In genomic region chrX:136115015-136115414, GRCm38 (mm10) we compare ENCODE assay signal across 10 mouse cellular contexts. TPM values are rescaled to one million over a fixed set of nuclear protein-coding genes. Genes with fewer than 3 reads are reported as not detected.
DNase-seq lines count a peak whose midpoint lies in the region; ATAC-seq and TF ChIP-seq lines count a peak whose summit lies in the region.
"Had no signal": no experiment of that assay in that cellular context is flagged by ENCODE, and none has a peak within 500 bp of the region (broad histone marks: within the 10 kb centered on the region; RNA-seq: fewer than 3 reads in every experiment).

No protein-coding gene starts in this region.

- H3K4me2 ChIP-seq in kidney, embryonic 15.5 days: peak overlapping the region; percentile 67
- H3K4me2 ChIP-seq in embryonic facial prominence, embryonic 14.5 days (ENCODE audit: low read depth, low read length): peak overlapping the region; percentile 63
- peak overlapping the region; percentile 51 for H3K4me2 ChIP-seq in hindbrain, embryonic 13.5 days
- peak overlapping the region; percentile 53 for H3K4me2 ChIP-seq in midbrain, embryonic 16.5 days (ENCODE audit: low read length)

- H3K27me3 ChIP-seq in kidney, embryonic 15.5 days: peaks cover 50% of the 10 kb centered on the region
- no peaks in the 10 kb centered on the region for H3K27me3 ChIP-seq in kidney, adult 2 months (replicated peaks; ENCODE audit: control insufficient read depth, insufficient read depth, low read length)
- H3K27me3 ChIP-seq in embryonic facial prominence, embryonic 14.5 days (replicated peaks; ENCODE audit: control insufficient read depth, insufficient read depth, low read length): peaks cover 16% of the 10 kb centered on the region
- peaks cover 26% of the 10 kb centered on the region for H3K27me3 ChIP-seq in hindbrain, embryonic 13.5 days
- peaks cover 8% of the 10 kb centered on the region for H3K27me3 ChIP-seq in midbrain, embryonic 16.5 days (ENCODE audit: control insufficient read depth, insufficient read depth, low read depth, low read length)

- no peak overlapping the region for H3K9ac ChIP-seq in kidney, embryonic 15.5 days
- H3K9ac ChIP-seq in embryonic facial prominence, embryonic 14.5 days (ENCODE audit: low read depth, low read length): no peak overlapping the region
- no peak overlapping the region for H3K9ac ChIP-seq in hindbrain, embryonic 13.5 days
- no peak overlapping the region for H3K9ac ChIP-seq in midbrain, embryonic 16.5 days (ENCODE audit: low read depth, low read length)

- DNase-seq in kidney, adult 2 months: no peak
- no peak for DNase-seq in embryonic facial prominence, embryonic 14.5 days (ENCODE audit: low spot score)
- no peak for DNase-seq in right cerebral cortex, postnatal 14 days
- DNase-seq in right cerebral cortex, adult 2 months (ENCODE audit: low spot score in 2 of 2): no peak
- DNase-seq in urinary bladder, adult 18-20 months (ENCODE audit: low spot score in 2 of 2): no peak
- DNase-seq: kidney, adult 18-20 months; thymus, postnatal 4 days had no signal

- ATAC-seq in kidney, embryonic 15.5 days (replicated peaks; ENCODE audit: low FRiP score): no peak
- ATAC-seq in embryonic facial prominence, embryonic 14.5 days (ENCODE audit: low read depth): no peak
- no peak for ATAC-seq in hindbrain, embryonic 13.5 days (ENCODE audit: low FRiP score)
- peak; percentile 2; the same call in 1 of the 2 replicates for ATAC-seq in midbrain, embryonic 16.5 days

- no peak overlapping the region for H3K27ac ChIP-seq in kidney, embryonic 15.5 days
- no peak overlapping the region for H3K27ac ChIP-seq in kidney, adult 2 months (ENCODE audit: insufficient read depth, low read depth, low read length)
- H3K27ac ChIP-seq in embryonic facial prominence, embryonic 14.5 days (replicated peaks; ENCODE audit: low read depth, low read length): no peak overlapping the region
- H3K27ac ChIP-seq in hindbrain, embryonic 13.5 days: no peak overlapping the region
- H3K27ac ChIP-seq in midbrain, embryonic 16.5 days (ENCODE audit: low read length): no peak overlapping the region

- TF ChIP-seq CTCF in kidney, adult 2 months (conservative IDR thresholded peaks at IDR 0.05; ENCODE audit: insufficient read depth, insufficient read length, low read depth, low read length): no peak

- H3K4me3 ChIP-seq in kidney, embryonic 15.5 days (replicated peaks): peak overlapping the region; percentile 46
- H3K4me3 ChIP-seq in kidney, adult 2 months (ENCODE audit: insufficient read depth, low read depth, low read length): no peak overlapping the region
- H3K4me3 ChIP-seq in embryonic facial prominence, embryonic 14.5 days (ENCODE audit: low read depth, low read length): peak overlapping the region; percentile 41
- peak overlapping the region; percentile 45 for H3K4me3 ChIP-seq in hindbrain, embryonic 13.5 days
- peak overlapping the region; percentile 44 for H3K4me3 ChIP-seq in midbrain, embryonic 16.5 days (ENCODE audit: low read depth, low read length)

- no peaks in the 10 kb centered on the region for H3K4me1 ChIP-seq in kidney, embryonic 15.5 days
- H3K4me1 ChIP-seq in kidney, adult 2 months (ENCODE audit: control insufficient read depth, insufficient read depth, low read length): no peaks in the 10 kb centered on the region
- no peaks in the 10 kb centered on the region for H3K4me1 ChIP-seq in embryonic facial prominence, embryonic 14.5 days (ENCODE audit: control insufficient read depth, insufficient read depth, low read length)
- no peaks in the 10 kb centered on the region for H3K4me1 ChIP-seq in hindbrain, embryonic 13.5 days (replicated peaks)
- H3K4me1 ChIP-seq in midbrain, embryonic 16.5 days (ENCODE audit: control insufficient read depth, insufficient read depth, low read length): no peaks in the 10 kb centered on the region

- H3K36me3 ChIP-seq in kidney, embryonic 15.5 days: no peaks in the 10 kb centered on the region
- no peaks in the 10 kb centered on the region for H3K36me3 ChIP-seq in kidney, adult 2 months (ENCODE audit: control insufficient read depth, insufficient read depth, low read length)
- H3K36me3 ChIP-seq in embryonic facial prominence, embryonic 14.5 days (ENCODE audit: control insufficient read depth, insufficient read depth, low read length): no peaks in the 10 kb centered on the region
- no peaks in the 10 kb centered on the region for H3K36me3 ChIP-seq in hindbrain, embryonic 13.5 days
- H3K36me3 ChIP-seq in midbrain, embryonic 16.5 days (ENCODE audit: control insufficient read depth, insufficient read depth, low read length): no peaks in the 10 kb centered on the region

- no peaks in the 10 kb centered on the region for H3K9me3 ChIP-seq in kidney, embryonic 15.5 days (replicated peaks)
- no peaks in the 10 kb centered on the region for H3K9me3 ChIP-seq in embryonic facial prominence, embryonic 14.5 days (ENCODE audit: control insufficient read depth, low read length)
- H3K9me3 ChIP-seq in hindbrain, embryonic 13.5 days: no peaks in the 10 kb centered on the region
- H3K9me3 ChIP-seq in midbrain, embryonic 16.5 days (replicated peaks; ENCODE audit: control insufficient read depth, low read length, poor library complexity, severe bottlenecking): no peaks in the 10 kb centered on the region

- TF ChIP-seq POLR2A in kidney, adult 2 months (IDR thresholded peaks at IDR 0.05; ENCODE audit: low read depth, low read length): no peak

- 45% methylated on average over 4 of the region's 4 CpGs for WGBS in kidney, embryonic 15.5 days
- 20% methylated on average over 4 of the region's 4 CpGs for WGBS in kidney, adult 2 months
- 43% methylated on average over 4 of the region's 4 CpGs for WGBS in embryonic facial prominence, embryonic 14.5 days
- 50% methylated on average over 4 of the region's 4 CpGs for WGBS in hindbrain, embryonic 13.5 days
- 45% methylated on average over 4 of the region's 4 CpGs for WGBS in midbrain, embryonic 16.5 days

RNA-seq across cellular contexts. Expression of gene Bex4, which starts 23.8 kb away (rescaled TPM):
- polyA plus RNA-seq in kidney, embryonic 15.5 days (2015; fragmentation: Nextera tagmentation; extraction: Ambion mirVana): 62.7 and 66.2 TPM in 2 replicates
- polyA plus RNA-seq in kidney, adult 2 months (2012; rRNA removed): 6.5 and 13.6 TPM in 2 replicates
- polyA plus RNA-seq in embryonic facial prominence, embryonic 14.5 days (2014; fragmentation: Nextera tagmentation; extraction: Ambion mirVana): 34.1 and 35.0 TPM in 2 replicates
- polyA plus RNA-seq in hindbrain, embryonic 13.5 days (2015; fragmentation: Nextera tagmentation; extraction: Ambion mirVana): 107 and 114 TPM in 2 replicates
- polyA plus RNA-seq in midbrain, embryonic 16.5 days (2015; fragmentation: Nextera tagmentation; extraction: Ambion mirVana): 170 and 186 TPM in 2 replicates

RNA-seq across cellular contexts. Expression of gene Nxf3, which starts 30.0 kb away (rescaled TPM):
- not detected in 2 replicates for polyA plus RNA-seq in kidney, embryonic 15.5 days (2015; fragmentation: Nextera tagmentation; extraction: Ambion mirVana)
- not detected in 2 replicates for polyA plus RNA-seq in kidney, adult 2 months (2012; rRNA removed)
- polyA plus RNA-seq in embryonic facial prominence, embryonic 14.5 days (2014; fragmentation: Nextera tagmentation; extraction: Ambion mirVana): 0.06 TPM in 1 of 2 replicates, not detected in the other
- polyA plus RNA-seq in hindbrain, embryonic 13.5 days (2015; fragmentation: Nextera tagmentation; extraction: Ambion mirVana): not detected in 2 replicates
- polyA plus RNA-seq in midbrain, embryonic 16.5 days (2015; fragmentation: Nextera tagmentation; extraction: Ambion mirVana): not detected in 2 replicates

RNA-seq across cellular contexts. Expression of gene Bex2, which starts 47.0 kb away (rescaled TPM):
- 83.0 and 87.4 TPM in 2 replicates for polyA plus RNA-seq in kidney, embryonic 15.5 days (2015; fragmentation: Nextera tagmentation; extraction: Ambion mirVana)
- polyA plus RNA-seq in kidney, adult 2 months (2012; rRNA removed): 0.62 and 1.5 TPM in 2 replicates
- polyA plus RNA-seq in embryonic facial prominence, embryonic 14.5 days (2014; fragmentation: Nextera tagmentation; extraction: Ambion mirVana): 54.4 and 71.0 TPM in 2 replicates
- polyA plus RNA-seq in hindbrain, embryonic 13.5 days (2015; fragmentation: Nextera tagmentation; extraction: Ambion mirVana): 612 and 622 TPM in 2 replicates
- polyA plus RNA-seq in midbrain, embryonic 16.5 days (2015; fragmentation: Nextera tagmentation; extraction: Ambion mirVana): 929 and 971 TPM in 2 replicates

RNA-seq across cellular contexts. Expression of gene Tceal8, which starts 57.1 kb away (rescaled TPM):
- polyA plus RNA-seq in kidney, embryonic 15.5 days (2015; fragmentation: Nextera tagmentation; extraction: Ambion mirVana): 172 and 177 TPM in 2 replicates
- 10.7 and 20.3 TPM in 2 replicates for polyA plus RNA-seq in kidney, adult 2 months (2012; rRNA removed)
- 216 and 224 TPM in 2 replicates for polyA plus RNA-seq in embryonic facial prominence, embryonic 14.5 days (2014; fragmentation: Nextera tagmentation; extraction: Ambion mirVana)
- 141 and 144 TPM in 2 replicates for polyA plus RNA-seq in hindbrain, embryonic 13.5 days (2015; fragmentation: Nextera tagmentation; extraction: Ambion mirVana)
- 121 and 125 TPM in 2 replicates for polyA plus RNA-seq in midbrain, embryonic 16.5 days (2015; fragmentation: Nextera tagmentation; extraction: Ambion mirVana)

Comparison
In these comparisons a context has a peak if more than half of its experiments do, and no peak if none do; other contexts are left out.
1. RNA of gene Bex2, which starts 47.0 kb away (polyA plus RNA-seq): 929 to 971 TPM in midbrain, embryonic 16.5 days, 612 to 622 TPM in hindbrain, embryonic 13.5 days, 83.0 to 87.4 TPM in kidney, embryonic 15.5 days and 54.4 to 71.0 TPM in embryonic facial prominence, embryonic 14.5 days; 0.62 to 1.5 TPM in kidney, adult 2 months; every median in the first group is over 10 times any median in the second.
2. Peak in every context shown above with its lines, with median percentiles within 50 percentile points of each other: H3K4me2 ChIP-seq.